Mouse (Mus musculus) midbrain, postnatal 0 days (tissue): Measurements from ENCODE around the gene Gpr157. TPM values are rescaled to one million over a fixed set of nuclear protein-coding genes. Genes with fewer than 3 reads are reported as not detected.
A peak's percentile ranks its signal among the peaks of the same experiment; 100 is the strongest.

ENCODE experiments used
- ATAC-seq: fragments of 200-750 bp; cut with Nextera tagmentation; 2 replicates; pipeline ENCODE4 v1.8.0; 2017; ENCODE audit warnings: moderate number of reproducible peaks, mild to moderate bottlenecking, moderate TSS enrichment, moderate library complexity; ENCODE audit not compliant: low FRiP score
- DNase-seq: peaks from one replicate; pipeline ENCODE4 v3.0.0-alpha.2; 2015; ENCODE audit warnings: low spot score
- H3K27ac ChIP-seq: fragments of 300-500 bp; sonication (generic); 2 replicates; pipeline ENCODE4 v1.5.1; 2014; ENCODE audit warnings: low read depth, mild to moderate bottlenecking, low read length, mixed read lengths
- H3K27me3 ChIP-seq: fragments of 300-500 bp; sonication (generic); 2 replicates; pipeline ENCODE4 v1.6.1; 2014; ENCODE audit warnings: low read length, control low read depth, mixed read lengths; ENCODE audit not compliant: insufficient read depth
- H3K36me3 ChIP-seq: fragments of 300-500 bp; sonication (generic); 2 replicates; pipeline ENCODE4 v1.6.1; 2014; ENCODE audit warnings: low read length, control low read depth, mixed read lengths; ENCODE audit not compliant: insufficient read depth
- H3K4me1 ChIP-seq: fragments of 300-500 bp; sonication (generic); 2 replicates; pipeline ENCODE4 v1.6.1; 2014; ENCODE audit warnings: mild to moderate bottlenecking, control low read depth, antibody characterized with exemption, low read length, mixed read lengths; ENCODE audit not compliant: insufficient read depth
- H3K4me2 ChIP-seq: fragments of 300-500 bp; sonication (generic); 2 replicates; pipeline ENCODE4 v1.6.1; 2014; ENCODE audit warnings: low read depth, mild to moderate bottlenecking, low read length, mixed read lengths; ENCODE audit not compliant: poor library complexity, severe bottlenecking
- H3K4me3 ChIP-seq: fragments of 300-500 bp; sonication (generic); 2 replicates; pipeline ENCODE4 v1.5.1; 2014; ENCODE audit warnings: low read depth, mild to moderate bottlenecking, low read length, moderate library complexity
- H3K9ac ChIP-seq: fragments of 300-500 bp; sonication (generic); replicated peaks from 2 replicates; pipeline ENCODE4 v1.6.1; 2014; ENCODE audit warnings: mild to moderate bottlenecking, low read length, moderate library complexity, mixed read lengths; ENCODE audit not compliant: poor library complexity, severe bottlenecking
- H3K9me3 ChIP-seq: fragments of 300-500 bp; sonication (generic); 2 replicates; pipeline ENCODE4 v1.6.1; 2016; ENCODE audit warnings: low read length, control low read depth
- CTCF ChIP-seq: IDR thresholded peaks from 2 replicates; pipeline ENCODE4 v1.5.1; 2016; ENCODE audit warnings: antibody characterized with exemption, mild to moderate bottlenecking
- whole genome bisulfite sequencing: fragments of 180-500 bp; shearing (Covaris S2); extraction: QIAGEN DNeasy Blood & Tissue Kit; methylation state at CpG from one replicate; pipeline ENCODE4 v1.1.7; 2014; 5-methylcytosine and 5-hydroxymethylcytosine counted together
- polyA plus RNA-seq: library from polyadenylated mRNA; unstranded; fragments of >200 nt; fragmentation: Nextera tagmentation; extraction: Ambion mirVana; gene quantifications from 2 replicates; pipeline ENCODE4 v1.2.1, GENCODE M21; 2015
- total RNA-seq: library from RNA; depleted of rRNA; stranded (reverse); fragments of >200 nt; gene quantifications from 2 replicates; pipeline ENCODE4 v1.2.3, GENCODE M21; 2014

The Gpr157 gene
- total and polyA plus RNA-seq, 2 experiments from 2014 or later: 0.47 to 4.4 TPM

- Histone ChIP-seq H3K4me3 (no peak overlapping the region), H3K9me3 (no peaks in the 10 kb centered on the region), H3K4me1 (no peaks in the 10 kb centered on the region), H3K9ac (no peak overlapping the region), H3K4me2 (no peak overlapping the region), H3K27ac (no peak overlapping the region), H3K36me3 (no peaks in the 10 kb centered on the region), H3K27me3 (no peaks in the 10 kb centered on the region)
- TF ChIP-seq CTCF: no peak
- ATAC-seq (no peak), DNase-seq (no peak)
- 87% methylated on average over 17 of the region's 17 CpGs for WGBS
Measured at GRCm38 (mm10) chr4:150066706-150067323, 20.4 kb upstream of the Gpr157 start.

- Histone ChIP-seq H3K9me3 (no peaks in the 10 kb centered on the region), H3K27ac (no peak overlapping the region), H3K36me3 (no peaks in the 10 kb centered on the region), H3K4me1 (no peaks in the 10 kb centered on the region), H3K4me3 (no peak overlapping the region), H3K4me2 (no peak overlapping the region), H3K27me3 (no peaks in the 10 kb centered on the region), H3K9ac (no peak overlapping the region)
- ATAC-seq: no peak
- TF ChIP-seq CTCF: no peak
- 58% methylated on average over 12 of the region's 12 CpGs for WGBS
- no peak for DNase-seq
Measured at GRCm38 (mm10) chr4:150068216-150068615, 18.9 kb upstream of the Gpr157 start.

- Histone ChIP-seq H3K27me3 (no peaks in the 10 kb centered on the region), H3K4me2 (no peak overlapping the region), H3K27ac (no peak overlapping the region), H3K4me3 (no peak overlapping the region), H3K9ac (no peak overlapping the region), H3K36me3 (no peaks in the 10 kb centered on the region), H3K4me1 (no peaks in the 10 kb centered on the region), H3K9me3 (no peaks in the 10 kb centered on the region)
- DNase-seq (no peak), ATAC-seq (no peak)
- no peak for TF ChIP-seq CTCF
- WGBS: 56% methylated on average over 8 of the region's 8 CpGs
Measured at GRCm38 (mm10) chr4:150070136-150070535, 17.0 kb upstream of the Gpr157 start.

- Histone ChIP-seq H3K9ac (no peak overlapping the region), H3K27me3 (no peaks in the 10 kb centered on the region), H3K36me3 (no peaks in the 10 kb centered on the region), H3K4me1 (no peaks in the 10 kb centered on the region), H3K4me3 (no peak overlapping the region), H3K27ac (no peak overlapping the region), H3K9me3 (no peaks in the 10 kb centered on the region), H3K4me2 (no peak overlapping the region)
- ATAC-seq: no peak
- TF ChIP-seq CTCF: no peak
- 49% methylated on average over 15 of the region's 15 CpGs for WGBS
- peak; percentile 45 for DNase-seq
Measured at GRCm38 (mm10) chr4:150072416-150073101, 14.6 kb upstream of the Gpr157 start.

- H3K36me3 ChIP-seq: no peaks in the 10 kb centered on the region
- no peak overlapping the region for H3K4me2 ChIP-seq
- H3K9me3 ChIP-seq: no peaks in the 10 kb centered on the region
- no peak overlapping the region for H3K9ac ChIP-seq
- DNase-seq (peak; percentile 49), ATAC-seq (no peak)
- no peaks in the 10 kb centered on the region for H3K4me1 ChIP-seq
- 20% methylated on average over 8 of the region's 8 CpGs for WGBS
- H3K4me3 ChIP-seq: no peak overlapping the region
- peak; percentile 77 for TF ChIP-seq CTCF
- H3K27me3 ChIP-seq: no peaks in the 10 kb centered on the region
- no peak overlapping the region for H3K27ac ChIP-seq
Measured at GRCm38 (mm10) chr4:150073102-150073473, 14.1 kb upstream of the Gpr157 start.

- no peak for ATAC-seq
- H3K36me3 ChIP-seq: no peaks in the 10 kb centered on the region
- no peak overlapping the region for H3K4me2 ChIP-seq
- H3K27me3 ChIP-seq: no peaks in the 10 kb centered on the region
- H3K9ac ChIP-seq: no peak overlapping the region
- WGBS: 91% methylated on average over 7 of the region's 7 CpGs
- no peak overlapping the region for H3K27ac ChIP-seq
- TF ChIP-seq CTCF: no peak
- H3K4me3 ChIP-seq: no peak overlapping the region
- H3K4me1 ChIP-seq: no peaks in the 10 kb centered on the region
- H3K9me3 ChIP-seq: no peaks in the 10 kb centered on the region
- no peak for DNase-seq
Measured at GRCm38 (mm10) chr4:150075350-150075749, 11.8 kb upstream of the Gpr157 start.
